Mouse (Mus musculus) frontal cortex, adult 2 months (tissue): ENCODE data around the gene Lats2. TPM values are rescaled to one million over a fixed set of nuclear protein-coding genes. Genes with fewer than 3 reads are reported as not detected.
A peak's percentile ranks its signal among the peaks of the same experiment; 100 is the strongest.

Experiments
- DNase-seq, 2 experiments: peaks; one replicate each; pipeline ENCODE4 v3.0.0; 2022; ENCODE audit warnings: low spot score in 1 of 2; ENCODE audit errors: extremely low spot score in 1 of 2
- polyA plus RNA-seq: library from polyadenylated mRNA; depleted of rRNA; stranded (reverse); fragments of >200 nt; gene quantifications from 2 replicates; pipeline ENCODE4 v1.2.3, GENCODE M21; 2012

The Lats2 gene
- polyA plus RNA-seq, 1 experiment, result 15.3 TPM

DNA sequence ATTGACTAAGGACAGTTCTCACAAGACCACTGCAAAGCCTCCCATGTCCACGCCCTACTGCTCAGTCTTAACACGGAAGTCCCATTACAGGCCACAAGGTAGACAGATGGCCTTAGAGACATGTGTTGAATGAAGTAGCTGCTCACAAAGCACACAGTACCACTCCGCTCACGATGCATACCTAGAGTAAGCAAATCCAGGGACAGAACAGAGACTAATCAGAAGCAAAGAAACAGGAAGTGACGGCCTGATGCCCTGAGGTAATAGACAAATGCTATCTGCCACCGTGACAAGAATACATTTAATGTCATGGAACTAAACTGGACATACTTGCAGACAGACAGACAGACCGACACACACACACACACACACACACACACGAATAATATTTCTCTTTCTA, 17.5 kb downstream of the Lats2 start:
- no peak for DNase-seq

DNA sequence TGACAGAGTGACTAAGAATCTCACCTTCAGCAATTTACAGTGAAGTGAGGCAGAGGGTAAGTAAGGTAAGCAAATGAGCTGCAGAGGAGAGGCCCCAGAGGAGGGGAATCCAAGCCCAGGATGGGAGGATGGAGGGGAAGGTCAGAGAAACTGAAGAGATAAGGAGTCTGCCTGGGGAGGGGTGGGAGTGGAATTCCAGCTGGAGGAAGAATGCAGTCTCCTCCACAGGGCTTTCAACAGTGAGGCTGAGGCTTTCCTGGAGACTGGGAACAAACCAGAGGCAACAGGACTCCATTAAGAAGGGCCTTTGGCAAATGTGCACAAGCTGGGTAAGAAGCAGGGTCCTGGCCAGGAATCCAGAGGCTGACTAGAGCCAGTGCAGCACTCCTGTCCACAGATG, 21.1 kb downstream of the Lats2 start:
- DNase-seq, result no peak

DNA sequence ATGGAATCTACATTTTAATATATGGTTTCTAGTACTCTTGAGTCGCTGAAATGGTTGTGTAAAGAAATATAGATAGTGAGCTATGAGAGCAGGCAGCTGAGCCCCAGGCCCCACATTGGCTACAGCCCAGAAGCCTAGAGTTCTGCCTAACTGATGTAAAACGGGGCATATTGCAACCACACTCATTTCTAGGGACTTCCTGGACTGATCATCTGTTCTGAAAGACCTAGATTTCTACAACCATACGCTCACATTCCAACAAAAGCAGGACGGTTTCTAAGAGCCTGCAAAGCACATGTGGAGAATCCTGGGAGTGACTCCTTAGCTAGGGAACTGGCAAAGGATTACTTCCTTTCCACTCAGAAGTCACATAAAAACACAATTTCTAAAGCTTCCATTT, 22.0 kb downstream of the Lats2 start:
- no peak for DNase-seq

DNA sequence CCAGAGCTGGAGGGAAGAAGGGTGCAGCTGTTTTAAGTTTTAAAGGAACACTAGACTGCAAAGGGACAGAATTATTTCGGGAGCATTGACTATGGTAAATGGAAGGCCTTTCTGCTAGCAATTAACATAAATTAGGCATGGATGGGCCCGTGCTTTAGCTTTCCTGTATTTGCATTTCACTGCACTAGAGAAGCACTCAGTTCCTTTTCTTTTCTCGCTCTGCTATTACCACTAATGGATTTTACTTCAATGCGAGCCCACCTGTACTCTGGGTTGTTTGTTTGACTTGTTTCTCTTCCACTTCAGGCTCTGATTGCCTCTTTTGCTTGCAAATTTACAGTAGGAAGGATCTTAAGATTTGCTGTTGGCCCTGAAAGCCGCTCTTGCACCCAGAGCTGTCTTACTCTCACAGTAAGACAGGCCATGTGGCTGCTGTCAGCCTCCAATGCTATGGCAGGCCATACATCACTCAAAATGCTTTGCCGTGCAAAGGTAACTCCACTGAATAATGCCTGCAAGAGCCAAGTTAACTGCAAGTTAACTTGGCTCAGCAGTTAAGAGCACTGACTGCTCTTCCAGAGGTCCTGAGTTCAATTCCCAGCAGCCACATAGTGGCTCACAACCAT, 25.4 kb downstream of the Lats2 start:
- DNase-seq, result no peak

DNA sequence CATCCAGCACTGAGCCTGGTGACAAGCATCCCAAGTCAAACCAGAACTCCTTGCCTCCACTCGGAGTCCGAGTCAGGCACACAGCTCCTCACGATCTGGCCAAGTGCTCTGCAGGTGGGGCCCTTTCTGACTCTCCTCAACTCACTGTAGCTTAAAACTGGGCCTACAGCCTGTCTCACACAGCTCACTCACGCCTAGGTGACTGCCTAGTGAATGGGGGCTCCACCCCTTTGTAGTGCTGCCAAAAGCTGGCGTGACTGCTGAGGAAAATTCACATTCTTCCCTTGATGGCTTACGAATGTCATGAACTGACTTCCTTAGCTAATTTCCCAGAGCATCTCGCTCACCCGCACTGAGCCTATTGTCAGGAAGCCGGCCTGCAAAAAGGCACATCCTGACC, 27.7 kb downstream of the Lats2 start:
- DNase-seq, result no peak

DNA sequence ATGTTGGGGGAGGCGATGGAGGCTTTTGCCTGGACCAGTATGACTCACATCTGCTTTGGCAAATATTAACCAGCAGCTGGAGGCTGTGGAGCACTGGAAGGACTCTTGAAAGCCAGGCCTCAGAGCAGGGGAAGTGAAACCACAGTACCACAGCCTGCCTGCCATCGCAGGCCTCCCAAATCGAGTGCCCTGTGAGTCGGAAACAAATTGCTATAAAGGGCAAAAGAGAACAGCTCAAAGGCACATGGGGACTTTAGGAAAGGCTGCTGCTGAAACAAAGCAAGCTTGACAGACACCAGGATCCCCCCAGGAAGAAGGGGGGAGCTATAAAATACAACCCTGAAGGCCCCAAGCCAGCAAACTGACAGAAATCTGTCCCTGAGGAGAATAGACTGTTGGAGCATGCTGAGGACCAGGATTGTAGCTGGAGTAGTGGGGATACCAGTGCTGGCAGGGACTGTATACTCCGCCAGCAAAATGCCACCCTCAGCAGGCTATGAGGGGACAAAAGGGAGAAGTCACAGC, 28.2 kb downstream of the Lats2 start:
- no peak for DNase-seq

DNA sequence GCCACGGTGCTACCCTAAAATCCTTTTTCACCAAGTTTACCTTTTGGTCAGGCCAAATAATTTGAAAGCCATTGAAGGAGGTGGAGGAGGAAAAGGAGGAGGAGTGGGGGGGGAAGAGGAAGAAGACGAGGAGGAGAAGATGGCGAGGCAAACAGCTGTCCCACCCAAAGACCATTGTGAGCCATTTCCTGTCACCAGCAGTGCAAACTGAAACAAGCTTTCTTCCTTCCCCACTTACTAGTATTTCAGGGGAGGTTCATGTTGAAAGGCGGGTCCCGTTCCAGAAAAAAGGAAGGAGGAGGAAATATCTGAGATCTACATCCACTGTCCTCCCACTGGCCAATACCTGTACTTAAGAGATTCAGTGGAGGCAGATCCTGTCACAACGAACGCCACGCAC, 28.8 kb downstream of the Lats2 start:
- no peak for DNase-seq

DNA sequence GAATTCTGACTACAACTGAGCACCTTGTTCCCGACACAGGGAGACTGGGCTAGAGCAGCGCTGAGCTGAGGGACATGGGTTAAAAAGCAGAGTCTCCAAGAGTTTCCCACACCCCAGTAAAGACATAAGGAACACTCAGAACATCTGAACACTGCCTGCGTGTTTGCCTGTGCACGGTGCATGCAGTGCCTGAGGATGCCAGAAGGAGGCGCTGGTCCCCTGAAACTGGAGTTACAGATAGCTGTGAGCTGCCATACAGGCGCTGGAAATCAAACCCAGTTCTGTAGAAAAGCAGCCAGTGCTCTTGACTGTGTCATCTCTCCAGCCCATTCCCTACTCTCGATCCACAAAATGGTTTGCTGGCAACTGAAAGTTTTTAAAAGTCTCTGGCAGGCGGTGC, 32.0 kb downstream of the Lats2 start:
- DNase-seq, result no peak

DNA sequence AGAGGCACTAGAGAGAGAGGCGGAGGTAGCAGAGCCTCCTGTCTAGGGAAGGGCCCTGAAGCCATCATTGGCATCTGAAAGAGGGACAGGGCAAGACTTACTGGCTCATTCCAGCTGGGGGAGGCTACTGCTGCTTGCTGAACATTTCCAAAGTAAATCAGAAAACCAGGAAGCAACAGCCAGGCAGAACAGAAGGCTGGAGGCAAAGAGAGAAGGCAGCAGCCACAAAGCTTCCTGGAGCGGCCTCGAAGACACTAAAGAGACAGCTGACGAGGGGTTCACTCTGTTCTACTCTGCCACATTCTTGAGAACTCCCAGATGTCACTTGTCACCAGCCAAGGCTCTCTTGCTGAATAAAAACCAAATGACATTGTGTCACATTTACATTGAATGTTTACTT, 33.7 kb downstream of the Lats2 start:
- DNase-seq, result no peak

DNA sequence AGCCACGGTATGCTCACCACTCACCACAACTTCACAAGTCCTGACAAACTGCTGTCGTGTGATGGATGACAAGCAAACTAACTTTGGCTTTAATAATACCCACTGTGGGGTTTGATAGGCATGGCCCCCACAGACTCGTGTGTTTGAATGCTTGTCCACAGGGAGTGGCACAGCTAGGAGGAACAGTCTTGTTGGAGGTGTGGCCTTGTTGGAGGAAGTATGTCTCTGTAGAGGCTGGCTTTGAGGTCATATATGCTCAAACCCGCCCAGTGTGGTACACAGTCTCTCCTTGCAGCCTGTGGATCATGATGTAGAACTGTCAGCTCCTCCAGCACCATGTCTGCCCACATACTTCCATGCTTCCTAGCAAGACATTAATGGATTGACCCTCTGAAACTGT, 39.9 kb downstream of the Lats2 start:
- no peak for DNase-seq

DNA sequence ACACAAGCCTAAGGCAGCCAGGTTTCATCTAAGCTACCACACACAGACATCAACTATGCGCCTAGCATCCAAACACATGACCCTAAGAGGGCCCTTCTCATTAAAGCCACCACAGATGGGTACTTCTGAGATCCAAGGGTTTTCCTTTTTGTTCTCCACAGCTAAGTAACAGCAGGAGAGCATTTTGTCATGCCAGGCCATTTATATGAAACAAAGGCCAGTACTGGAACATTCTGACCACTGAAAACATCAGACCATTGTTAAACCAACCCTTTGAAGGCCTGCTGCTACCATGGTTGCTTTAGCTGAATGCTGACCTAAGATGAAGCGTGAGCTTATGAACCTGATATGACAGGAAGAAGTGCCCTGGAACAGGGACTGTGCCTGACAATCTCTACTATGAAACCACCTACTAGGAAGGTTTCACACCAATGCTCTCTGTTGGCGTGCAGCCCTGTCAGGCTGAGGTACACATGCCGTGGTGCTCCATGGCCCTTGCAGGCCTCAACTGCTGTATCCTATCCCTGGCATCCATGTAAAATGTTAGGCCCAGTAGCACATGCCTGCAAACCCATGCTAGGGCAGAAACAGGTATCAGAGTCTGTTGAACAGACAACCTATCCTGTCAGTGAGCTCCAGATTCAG, 41.5 kb downstream of the Lats2 start:
- no peak for DNase-seq

DNA sequence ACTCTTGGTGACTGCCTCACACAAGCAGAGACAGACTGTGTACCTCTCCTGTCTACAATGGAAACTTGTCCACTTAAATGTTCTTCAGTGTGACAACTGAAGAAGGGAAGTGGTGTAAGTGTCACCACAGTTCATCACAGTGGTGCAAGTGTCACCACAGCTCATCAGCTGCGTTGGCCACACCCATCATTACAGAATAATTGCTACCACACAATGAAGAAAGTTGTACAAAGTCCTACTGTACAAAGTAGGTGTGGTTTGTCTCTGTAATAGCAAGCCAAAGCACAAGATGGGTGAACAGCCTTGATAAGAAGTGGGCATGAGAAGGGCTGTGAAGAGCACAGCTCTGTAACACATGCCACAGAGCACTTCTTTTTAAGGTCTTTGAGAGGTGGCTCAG, 45.3 kb downstream of the Lats2 start:
- no peak for DNase-seq

DNA sequence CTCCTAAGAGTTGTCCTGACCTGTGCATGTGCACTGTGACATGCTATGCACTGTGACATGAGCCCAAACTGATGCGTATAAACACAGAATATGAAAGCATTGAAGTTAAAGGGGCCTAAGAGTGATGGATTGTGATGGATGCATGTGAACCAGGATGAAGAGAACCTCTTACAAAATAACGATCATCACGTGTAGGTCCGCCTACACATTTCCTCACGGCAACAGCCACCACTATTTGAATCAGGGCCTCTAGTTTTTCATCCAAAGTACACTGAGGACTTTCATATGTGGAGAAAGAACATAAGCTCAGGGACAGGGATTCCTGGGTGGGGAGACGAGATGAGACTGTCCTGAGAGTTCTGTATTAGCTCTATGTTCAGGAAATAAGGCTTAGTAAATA, 47.1 kb downstream of the Lats2 start:
- DNase-seq, result no peak

DNA sequence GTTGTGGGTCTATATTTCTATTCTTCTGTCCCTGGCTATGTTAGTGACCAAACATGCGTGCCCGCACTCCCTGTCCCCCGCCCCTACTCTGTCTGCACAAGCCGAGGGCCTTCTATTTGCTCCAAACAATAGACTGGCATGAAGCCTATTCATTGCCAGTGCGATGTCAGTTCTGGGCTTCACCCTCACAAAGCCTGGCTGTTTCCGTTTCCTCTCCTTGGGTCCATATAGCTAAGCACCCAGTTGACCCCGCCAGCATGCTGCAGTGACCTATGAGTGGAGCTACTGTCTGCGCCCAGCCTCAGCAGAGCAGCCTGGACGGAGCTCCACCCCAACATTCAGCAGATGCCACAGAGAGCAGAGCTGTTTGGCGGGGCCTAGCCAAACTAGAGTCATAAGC, 49.0 kb downstream of the Lats2 start:
- DNase-seq, result no peak

DNA sequence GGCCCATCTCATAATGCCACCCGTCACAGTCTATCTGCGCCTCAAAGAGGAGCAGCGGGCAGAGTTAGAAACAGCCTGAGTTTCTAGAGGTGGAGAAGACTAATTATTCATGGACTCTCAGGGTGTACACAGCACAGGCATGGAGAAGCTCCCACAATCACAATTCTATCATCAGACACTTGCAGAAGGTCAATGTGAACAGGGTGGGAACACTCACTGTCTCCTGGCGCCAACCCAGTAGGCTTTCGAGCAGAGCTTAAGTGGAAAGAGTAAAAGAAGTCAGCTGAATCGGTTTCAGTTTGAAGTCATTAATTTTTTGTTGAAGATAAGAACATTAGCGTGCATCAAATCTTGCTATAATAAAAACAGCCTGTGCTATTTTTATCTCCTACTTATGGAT, 49.6 kb downstream of the Lats2 start:
- DNase-seq, result no peak

DNA sequence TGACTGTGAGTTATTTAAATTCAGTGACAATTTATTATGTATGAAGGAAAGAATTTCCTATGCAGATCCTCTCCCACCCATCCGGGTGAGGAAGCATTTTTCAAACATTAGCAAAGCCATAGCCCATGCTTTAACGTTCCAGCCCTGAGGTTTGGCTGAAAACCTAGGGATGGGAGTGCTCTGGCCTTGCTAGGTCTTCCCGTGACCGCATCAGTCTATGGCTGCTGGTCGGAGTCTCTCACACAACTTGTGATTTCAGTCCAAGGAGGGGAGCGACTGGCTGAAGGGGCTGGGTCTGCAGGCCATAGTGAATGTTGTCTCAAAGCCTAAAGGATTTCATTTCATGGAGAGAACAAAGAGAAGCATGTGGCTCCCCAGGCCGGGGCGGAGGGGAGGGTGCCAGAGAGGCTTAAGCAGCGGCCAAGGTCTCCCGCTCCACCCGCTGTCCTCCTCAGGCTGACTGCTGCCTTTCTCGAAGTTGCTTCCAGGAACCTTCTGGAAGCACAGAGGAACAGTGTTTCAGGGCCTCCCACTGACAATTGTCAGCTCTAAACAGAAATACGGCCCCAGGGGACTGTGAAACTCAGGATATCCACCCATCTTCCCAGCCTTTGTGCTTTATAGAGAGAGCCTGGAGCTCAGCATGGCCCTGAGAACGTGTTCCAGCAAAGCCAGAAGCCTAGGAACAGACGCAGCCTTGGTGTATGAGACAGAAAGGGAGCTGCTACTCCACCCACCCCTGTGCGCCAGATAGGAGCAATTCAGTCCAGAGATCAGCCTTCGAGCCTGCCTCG, 50.9 kb downstream of the Lats2 start:
- peak in 1 of 2 experiments; percentile 20 for DNase-seq

DNA sequence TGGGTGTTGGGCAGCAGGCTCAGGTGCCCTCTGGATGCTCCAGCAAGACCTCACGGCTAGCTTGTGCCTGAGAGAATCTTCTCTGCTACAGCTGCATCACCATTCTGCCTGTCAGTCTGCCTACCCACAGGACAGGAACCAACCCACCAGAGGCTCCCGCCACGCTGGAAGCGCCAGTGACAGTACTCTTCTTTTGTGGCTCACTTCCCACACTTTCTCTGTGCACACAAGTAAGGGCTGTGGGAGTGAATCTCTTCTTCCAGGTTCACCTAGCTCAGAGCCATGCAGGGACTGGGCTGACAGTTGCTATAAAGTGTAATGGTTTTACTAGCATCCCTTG, 51.5 kb downstream of the Lats2 start:
- peak; percentile 44 to 72 for DNase-seq

DNA sequence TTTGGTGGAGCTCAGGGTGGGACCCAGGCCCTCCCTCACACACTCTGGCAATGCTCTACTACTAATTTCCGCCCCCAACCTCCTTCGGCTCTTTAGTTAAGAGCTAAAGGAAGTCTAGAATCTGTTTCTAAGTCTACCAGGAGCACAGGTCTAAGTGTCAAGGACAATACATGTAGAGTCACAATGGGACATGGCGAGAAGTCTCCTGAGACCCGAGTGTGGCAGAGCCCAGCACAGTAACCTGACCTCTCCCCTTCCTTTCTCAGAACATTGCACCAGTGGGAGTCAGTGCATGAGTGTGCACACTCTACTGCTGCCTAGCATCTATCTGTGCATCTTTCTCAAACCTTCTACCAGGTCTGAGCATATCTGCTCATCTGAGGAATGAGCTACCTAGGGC, 52.4 kb downstream of the Lats2 start:
- DNase-seq, result no peak

DNA sequence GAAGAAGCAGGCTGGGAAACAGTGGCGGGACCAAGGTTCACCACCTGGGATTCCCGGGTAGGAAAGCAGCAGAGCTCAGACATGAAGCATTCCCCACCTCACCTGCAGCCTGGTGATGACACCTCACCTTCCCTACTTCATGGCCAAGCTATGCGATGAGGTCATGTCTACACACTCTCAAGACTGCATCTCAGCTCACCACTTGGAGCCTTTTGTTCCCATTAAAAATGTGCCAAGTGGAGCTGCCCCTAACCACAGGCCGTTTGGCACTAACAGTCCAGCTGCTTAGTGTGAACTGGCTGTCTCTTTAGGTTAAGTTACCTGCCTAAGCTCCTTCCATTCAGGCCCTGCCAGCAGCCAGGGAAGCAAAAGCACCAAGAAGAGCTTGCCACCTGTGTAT, 53.1 kb downstream of the Lats2 start:
- DNase-seq, result no peak

DNA sequence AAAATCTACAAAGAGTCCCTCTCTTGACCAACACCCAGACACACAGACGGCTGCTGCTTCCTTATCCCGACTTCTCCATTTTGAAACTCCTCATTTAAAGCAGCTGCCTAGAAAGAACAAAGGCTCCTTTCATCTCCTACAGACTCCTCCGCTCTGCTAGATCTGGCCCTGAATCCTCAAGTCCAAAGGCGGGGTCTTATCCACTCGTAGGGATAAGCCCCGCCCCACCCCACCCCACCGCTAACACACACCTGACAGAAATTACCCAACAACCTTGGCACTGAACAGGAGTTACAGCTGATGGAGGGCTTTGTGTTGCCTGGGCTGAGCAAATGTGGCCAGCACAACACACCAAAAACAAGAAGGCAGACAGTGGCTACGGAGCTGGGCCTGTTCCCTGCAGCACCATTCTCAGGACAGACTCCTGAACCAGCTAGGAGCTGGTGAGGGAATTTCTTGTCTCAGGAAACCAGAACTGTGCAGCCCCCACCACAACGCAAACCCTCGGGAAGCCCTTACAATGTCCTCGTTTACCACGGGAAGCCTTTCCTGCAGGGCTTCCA, 56.2 kb downstream of the Lats2 start:
- no peak for DNase-seq

DNA sequence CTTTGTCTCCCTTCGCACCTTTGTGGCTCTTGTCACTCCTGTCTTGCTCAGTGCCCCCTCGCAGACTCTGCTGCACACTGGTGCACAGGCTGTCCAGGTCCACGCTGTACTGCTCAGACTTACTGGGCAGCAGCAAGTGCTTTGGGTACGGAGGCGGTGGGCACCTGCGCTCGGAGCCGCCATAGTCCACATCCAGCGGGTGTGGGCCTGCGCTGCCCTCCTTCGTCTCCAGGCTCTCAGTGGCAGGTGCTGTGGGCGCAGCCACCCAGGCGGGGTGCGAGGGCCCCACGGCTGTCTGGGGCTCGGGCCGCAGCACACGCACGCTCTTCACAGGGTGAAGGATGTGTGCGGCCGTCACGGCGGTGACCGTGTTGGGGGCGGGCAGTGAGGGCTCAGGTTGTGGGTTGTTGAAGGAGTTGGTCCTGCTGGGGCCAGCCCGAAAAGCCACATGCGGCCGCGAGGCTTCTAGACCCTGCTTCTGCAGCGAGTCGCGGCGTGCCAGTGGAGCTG, 58.7 kb downstream of the Lats2 start:
- DNase-seq, result no peak
